Mouse (Mus musculus) cerebellum, adult 2 months (tissue): Measurements from ENCODE around the gene Pick1. TPM values are rescaled to one million over a fixed set of nuclear protein-coding genes. Genes with fewer than 3 reads are reported as not detected.

Source experiments
- DNase-seq, 2 experiments: peaks; one replicate each; pipeline ENCODE4 v3.0.0; 2021
- H3K27ac ChIP-seq: fragments of 200-500 bp; 2 replicates; pipeline ENCODE4 v1.5.1; 2012; ENCODE audit warnings: low read length, control low read depth, inconsistent platforms; ENCODE audit not compliant: insufficient read depth
- H3K27me3 ChIP-seq: fragments of 200-500 bp; 2 replicates; pipeline ENCODE4 v1.6.1; 2012; ENCODE audit warnings: inconsistent platforms, mild to moderate bottlenecking, low read length, moderate library complexity; ENCODE audit not compliant: control insufficient read depth, insufficient read depth
- H3K4me1 ChIP-seq: fragments of 200-500 bp; 2 replicates; pipeline ENCODE4 v1.6.1; 2011; ENCODE audit warnings: low read length; ENCODE audit not compliant: control insufficient read depth, insufficient read depth
- H3K4me3 ChIP-seq: fragments of 200-500 bp; replicated peaks from 2 replicates; pipeline ENCODE3; 2011; ENCODE audit warnings: mild to moderate bottlenecking, low read depth, low read length, control low read depth; ENCODE audit not compliant: insufficient read depth
- CTCF ChIP-seq: fragments of 200-500 bp; IDR thresholded peaks from 2 replicates; pipeline ENCODE4 v1.5.1; 2011; ENCODE audit warnings: low read depth, mild to moderate bottlenecking, control low read depth, low read length, moderate library complexity, borderline replicate concordance; ENCODE audit not compliant: insufficient read depth
- POLR2A ChIP-seq: fragments of 200-500 bp; IDR thresholded peaks from 2 replicates; pipeline ENCODE4 v1.6.1; 2011; ENCODE audit warnings: low read length, control low read depth, borderline replicate concordance; ENCODE audit not compliant: insufficient read depth
- WGBS: fragments of 180-500 bp; shearing (Covaris S2); methylation state at CpG from one replicate; pipeline ENCODE4 v1.1.7; 2018; 5-methylcytosine and 5-hydroxymethylcytosine counted together
- polyA plus RNA-seq: library from polyadenylated mRNA; depleted of rRNA; stranded (reverse); fragments of >200 nt; gene quantifications from 2 replicates; pipeline ENCODE4 v1.2.3, GENCODE M21; 2012

Pick1 gene
- polyA plus RNA-seq, 1 experiment, result 93.1 TPM

DNA sequence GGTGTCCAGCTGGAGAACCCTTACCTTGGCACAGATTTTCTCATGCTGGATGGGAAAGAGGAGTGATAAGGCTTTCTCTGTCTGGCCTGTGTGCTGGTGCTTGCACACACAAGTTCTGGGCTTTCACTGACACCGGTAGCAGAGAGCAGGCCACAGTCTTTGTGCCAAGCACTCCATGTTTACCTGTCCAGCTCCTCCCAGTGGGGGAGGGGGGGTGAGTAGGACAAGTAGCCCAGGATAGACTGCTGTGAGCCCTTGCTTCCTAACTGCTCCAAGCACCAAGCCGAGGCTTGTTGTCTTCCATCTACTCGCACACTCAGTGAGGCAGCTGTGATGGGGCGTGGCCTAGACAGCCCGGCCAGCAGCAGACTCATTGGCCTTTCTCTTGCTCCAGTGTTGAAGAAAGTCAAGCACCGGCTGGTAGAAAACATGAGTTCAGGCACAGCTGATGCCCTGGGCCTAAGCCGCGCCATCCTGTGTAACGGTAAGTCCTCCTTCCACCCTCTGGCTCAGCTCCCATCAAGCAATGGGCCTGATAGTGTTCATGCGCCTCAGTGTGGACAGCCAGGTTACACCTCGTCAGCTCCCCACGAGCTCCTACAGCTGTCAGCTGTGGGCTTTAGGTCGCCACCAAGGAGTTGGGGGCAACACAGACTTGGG is 13.7 kb downstream of the Pick1 start:
- Histone ChIP-seq H3K4me3 (no peak overlapping the region), H3K27ac (no peak overlapping the region)

DNA sequence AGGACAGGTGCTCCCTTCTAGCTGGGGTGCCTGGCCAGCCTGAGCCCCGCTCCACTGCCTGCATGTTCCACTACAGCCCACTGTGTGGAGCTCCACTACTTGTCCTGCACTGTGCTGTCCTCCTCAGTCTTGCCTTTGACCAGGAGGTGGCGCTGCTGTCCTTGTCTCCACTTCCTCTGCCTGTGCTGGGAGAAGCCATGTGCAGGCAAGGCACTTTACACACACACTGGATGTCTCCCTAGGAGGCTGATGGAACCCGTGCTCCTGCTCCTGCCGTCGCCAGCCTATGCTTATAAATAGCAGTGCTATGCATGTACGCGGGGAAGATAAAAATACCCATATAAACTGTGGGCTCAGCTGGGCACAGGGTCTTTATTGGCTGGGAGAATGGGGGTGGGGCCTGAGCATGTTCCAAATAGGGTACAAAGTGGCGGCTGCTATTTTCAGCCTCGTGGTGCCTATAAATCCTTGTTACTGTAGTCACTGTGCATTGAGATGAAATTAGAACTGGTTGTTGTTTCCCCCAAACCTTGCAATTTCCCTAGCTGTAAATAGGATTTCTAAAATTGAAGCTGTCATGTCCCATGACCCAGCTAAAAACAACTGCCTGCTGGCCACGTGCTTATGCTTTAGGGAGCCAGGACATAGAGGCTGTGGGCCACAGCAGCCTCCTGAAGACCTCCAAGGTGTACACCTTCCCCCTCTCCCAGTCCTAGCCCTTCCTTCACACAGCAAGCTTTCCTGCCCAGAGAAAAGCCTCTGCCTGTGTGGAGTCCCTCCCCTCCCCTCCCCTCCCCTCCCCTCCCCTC is 14.5 kb downstream of the Pick1 start:
- Histone ChIP-seq H3K27me3 (no peaks in the 10 kb centered on the region), H3K27ac (no peak overlapping the region), H3K4me1 (no peaks in the 10 kb centered on the region), H3K4me3 (no peak overlapping the region)
- 5% methylated on average over 10 of the region's 10 CpGs for WGBS
- TF ChIP-seq POLR2A, result no peak
- TF ChIP-seq CTCF, result peak; percentile 100
- DNase-seq, result peak; percentile 90 to 94

More for the DNA sequence above, 13.7 kb downstream of the Pick1 start:
- Histone ChIP-seq H3K4me1 (no peaks in the 10 kb centered on the region), H3K27me3 (no peaks in the 10 kb centered on the region)
- TF ChIP-seq POLR2A (no peak), CTCF (no peak)
- DNase-seq, result no peak
- 50% methylated on average over 13 of the region's 13 CpGs for WGBS

GRCm38 (mm10) chr15:79244071-79244893 is 15.3 kb downstream of the Pick1 start:
- Histone ChIP-seq H3K27me3 (no peaks in the 10 kb centered on the region), H3K4me1 (no peaks in the 10 kb centered on the region), H3K27ac (no peak overlapping the region), H3K4me3 (no peak overlapping the region)
- TF ChIP-seq POLR2A (no peak), CTCF (no peak)
- WGBS, result 32% methylated on average over 7 of the region's 7 CpGs
- DNase-seq, result no peak

GRCm38 (mm10) chr15:79245321-79245720 is 16.3 kb downstream of the Pick1 start:
- no peak for DNase-seq
- Histone ChIP-seq H3K27me3 (no peaks in the 10 kb centered on the region), H3K4me1 (no peaks in the 10 kb centered on the region), H3K27ac (no peak overlapping the region), H3K4me3 (no peak overlapping the region)
- 88% methylated on average over 3 of the region's 3 CpGs for WGBS
- TF ChIP-seq POLR2A (no peak), CTCF (no peak)

GRCm38 (mm10) chr15:79250236-79250635 is 21.3 kb downstream of the Pick1 start:
- Histone ChIP-seq H3K27ac (no peak overlapping the region), H3K4me1 (peaks cover 4% of the 10 kb centered on the region; the same call in 1 of the 2 replicates), H3K4me3 (no peak overlapping the region), H3K27me3 (no peaks in the 10 kb centered on the region)
- TF ChIP-seq CTCF (no peak), POLR2A (no peak)
- WGBS, result 82% methylated on average over 2 of the region's 2 CpGs
- no peak for DNase-seq

GRCm38 (mm10) chr15:79251168-79251567 is 22.2 kb downstream of the Pick1 start:
- peaks cover 4% of the 10 kb centered on the region; the same call in 1 of the 2 replicates for H3K4me1 ChIP-seq
- no peak overlapping the region for H3K4me3 ChIP-seq
- DNase-seq, result peak in 1 of 2 experiments; percentile 24
- 26% methylated on average over 7 of the region's 7 CpGs for WGBS
- H3K27ac ChIP-seq, result no peak overlapping the region
- no peak for TF ChIP-seq POLR2A
- TF ChIP-seq CTCF, result no peak
- H3K27me3 ChIP-seq, result no peaks in the 10 kb centered on the region

- no peaks in the 10 kb centered on the region for H3K27me3 ChIP-seq
- WGBS, result 2% methylated on average over 61 of the region's 61 CpGs
- peak overlapping the region; percentile 3 for H3K4me3 ChIP-seq
- TF ChIP-seq CTCF (no peak), POLR2A (no peak)
- H3K27ac ChIP-seq, result no peak overlapping the region
- no peak for DNase-seq
- peaks cover 4% of the 10 kb centered on the region; the same call in 1 of the 2 replicates for H3K4me1 ChIP-seq
Measured at GRCm38 (mm10) chr15:79251781-79252491, 23.0 kb downstream of the Pick1 start.
